Mouse (Mus musculus) frontal cortex, postnatal 10 days (tissue): ENCODE results near the gene Pigk.
A peak's percentile ranks its signal among the peaks of the same experiment; 100 is the strongest.
"Not testable (repeated sequence)": the region's sequence is repeated elsewhere in the genome, so short reads cannot be mapped to it uniquely, and the experiment has no call there.

Experiments
- DNase-seq, 2 experiments: peaks; one replicate each; pipeline ENCODE4 v3.0.0; 2022; ENCODE audit warnings: low spot score in 2 of 2, mixed read lengths in 1 of 2

Gene Pigk

DNA sequence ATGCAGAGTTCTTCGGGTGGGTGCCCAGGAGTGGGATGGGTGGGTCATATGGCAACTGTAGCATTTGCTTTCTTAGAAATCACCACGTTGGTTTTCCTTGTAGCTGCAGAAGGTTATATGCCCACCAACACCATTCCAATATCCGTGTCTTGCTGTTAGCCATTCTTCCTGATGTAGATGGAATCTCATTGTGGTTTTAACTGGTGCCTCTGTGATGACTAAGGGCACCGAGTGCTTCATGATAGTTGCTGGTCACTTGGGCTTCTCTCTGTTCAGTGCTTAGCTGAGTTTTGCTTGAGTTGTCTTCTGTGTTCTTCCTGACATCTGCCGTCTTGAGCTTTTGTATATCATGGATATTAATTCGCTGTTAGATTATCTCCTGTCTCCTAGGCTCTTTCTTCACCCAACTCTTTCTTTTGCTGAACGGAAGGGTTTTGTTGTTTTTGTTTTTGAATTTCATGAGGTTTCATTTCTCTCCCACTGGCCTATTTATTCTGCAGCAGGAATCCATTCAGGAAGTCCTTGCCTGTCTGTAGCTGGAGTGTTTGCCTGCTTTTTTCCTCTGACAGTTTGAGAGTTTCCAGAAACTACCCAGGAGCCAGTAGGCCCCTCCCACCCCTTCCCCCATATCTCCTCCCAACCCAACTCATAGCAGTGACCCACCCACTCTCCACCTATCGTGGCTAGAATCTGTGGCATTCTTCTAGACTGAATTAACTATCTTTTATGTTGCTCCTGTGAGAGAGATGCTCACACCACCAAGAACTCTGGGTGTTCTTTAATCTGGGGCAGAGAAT lies 50.8 kb downstream of the Pigk start:
- DNase-seq: no peak

DNA sequence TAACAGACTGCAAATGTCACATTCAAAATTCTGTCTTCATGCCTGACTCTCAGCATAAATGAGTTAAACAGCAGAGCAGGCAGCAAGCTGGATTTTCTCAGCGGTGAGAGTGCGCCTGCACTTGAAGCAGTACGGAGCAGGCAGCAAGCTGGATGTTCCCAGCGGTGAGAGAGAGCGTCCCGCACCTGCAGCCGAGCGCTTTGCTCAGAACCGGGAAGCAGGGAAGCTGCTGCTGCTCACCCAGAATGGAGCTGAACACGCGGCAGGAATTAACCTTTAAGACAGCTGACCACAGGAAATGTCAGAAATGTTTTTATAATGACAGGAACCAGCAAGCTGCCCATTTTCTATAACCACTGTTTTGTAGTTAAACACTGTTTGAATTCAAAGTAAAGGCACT lies 53.6 kb downstream of the Pigk start:
- DNase-seq: no peak

- DNase-seq: no peak
Measured at GRCm38 (mm10) chr3:152770056-152770455, 56.2 kb downstream of the Pigk start.

DNA sequence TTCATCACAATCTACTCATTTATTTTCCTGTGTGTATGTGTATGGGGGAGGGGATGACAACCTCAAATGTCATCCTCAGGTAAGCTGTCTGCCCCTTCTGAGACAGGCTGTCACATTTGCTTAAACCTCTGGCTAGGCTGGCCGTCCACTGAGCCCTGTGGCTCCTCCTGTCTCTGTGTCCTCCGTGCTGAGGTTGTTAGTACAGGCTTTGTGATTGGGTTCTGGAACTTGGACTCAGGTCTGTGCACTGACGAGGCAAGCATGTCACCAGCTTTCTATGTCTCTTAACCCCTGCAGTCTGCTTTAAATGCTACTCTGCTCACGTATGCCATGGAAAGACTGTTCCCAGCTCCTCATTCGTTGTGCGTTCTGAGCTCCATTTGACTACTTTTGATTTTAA lies 62.5 kb downstream of the Pigk start:
- DNase-seq: no peak

GRCm38 (mm10) chr3:152776872-152777540 lies 63.1 kb downstream of the Pigk start:
- DNase-seq: no peak

- DNase-seq: no peak
Measured at GRCm38 (mm10) chr3:152779819-152780218, 65.9 kb downstream of the Pigk start.

DNA sequence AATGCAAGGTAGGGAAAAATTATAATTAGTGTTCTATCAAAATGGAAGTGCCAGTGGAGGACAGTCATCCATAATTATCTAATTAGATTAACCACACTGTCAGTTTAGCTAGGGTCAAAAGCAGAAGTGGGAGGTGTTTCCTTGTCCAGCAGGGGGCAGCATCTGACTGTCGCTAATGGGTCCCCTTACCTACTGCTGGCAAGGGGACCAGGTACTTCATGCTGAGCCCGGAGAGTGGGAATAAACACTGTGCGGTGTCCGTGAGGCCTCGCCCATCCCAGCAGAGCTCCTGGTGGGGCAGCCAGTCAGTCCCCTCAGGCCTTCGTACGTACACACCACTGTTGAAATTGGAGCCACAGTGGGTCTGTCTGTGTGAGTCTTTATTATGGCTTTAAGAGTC lies 69.9 kb downstream of the Pigk start:
- DNase-seq: peak in 1 of 2 experiments; percentile 69

DNA sequence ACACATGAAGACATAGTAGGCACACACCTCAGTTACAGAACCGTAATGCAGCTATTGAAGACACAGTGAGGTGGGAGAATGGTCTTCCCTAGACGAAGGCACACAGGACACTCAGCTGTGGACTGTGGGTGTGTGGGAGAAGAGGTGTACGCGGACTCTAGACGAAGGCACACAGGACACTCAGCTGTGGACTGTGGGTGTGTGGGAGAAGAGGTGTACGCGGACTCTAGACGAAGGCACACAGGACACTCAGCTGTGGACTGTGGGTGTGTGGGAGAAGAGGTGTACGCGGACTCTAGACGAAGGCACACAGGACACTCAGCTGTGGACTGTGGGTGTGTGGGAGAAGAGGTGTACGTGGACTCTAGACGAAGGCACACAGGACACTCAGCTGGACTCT lies 70.5 kb downstream of the Pigk start:
- not testable (repeated sequence) for DNase-seq

DNA sequence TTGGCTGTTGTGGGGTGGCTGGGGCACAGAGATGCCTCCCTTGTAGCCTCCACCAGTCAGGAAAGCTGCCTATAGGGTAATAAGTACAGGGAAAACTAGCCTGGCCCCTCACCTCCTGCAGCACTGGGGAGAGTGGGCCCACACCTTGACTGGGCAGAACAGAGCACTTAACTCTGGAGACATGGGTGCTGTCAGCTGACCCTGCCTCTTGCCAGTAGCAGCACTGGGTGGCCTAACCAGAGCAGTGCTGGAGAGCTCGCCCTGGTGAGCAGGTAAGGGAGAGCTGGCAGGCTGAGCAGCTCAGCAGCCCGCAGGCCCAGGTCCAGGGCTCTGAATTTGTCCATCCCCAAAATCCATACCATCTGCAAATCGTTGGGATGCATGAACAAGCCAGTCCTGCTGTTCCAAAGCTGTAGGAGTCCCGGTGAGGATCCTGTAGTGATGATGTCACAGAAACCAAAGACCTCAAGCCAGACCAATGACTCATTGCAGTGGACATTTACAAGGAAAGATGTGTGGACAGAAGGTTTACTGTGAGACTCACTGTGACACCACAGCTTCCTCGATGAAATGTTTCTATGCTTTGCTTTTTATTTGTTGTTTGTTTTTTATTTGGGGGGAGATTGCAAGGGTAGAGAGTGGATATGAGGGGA lies 74.5 kb downstream of the Pigk start:
- not testable (repeated sequence) for DNase-seq

DNA sequence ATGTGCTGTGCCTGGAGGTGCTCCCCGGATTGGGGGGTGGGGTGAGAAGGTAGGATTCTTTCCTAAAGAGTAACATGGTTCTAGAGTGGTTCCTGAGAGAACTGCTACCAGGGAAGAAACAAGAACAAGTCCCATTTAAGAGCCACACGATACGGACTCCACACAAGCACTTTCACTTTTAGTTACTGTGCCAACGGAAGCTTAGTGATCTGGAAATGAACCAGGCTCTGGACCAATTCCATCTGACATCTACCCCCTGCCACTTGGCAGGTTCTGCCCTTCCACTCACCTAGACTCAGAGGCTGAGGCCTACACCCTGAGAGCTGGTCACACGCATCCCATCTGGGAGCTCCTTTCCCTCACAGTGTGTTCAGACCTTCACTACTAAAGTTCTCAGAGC lies 78.7 kb downstream of the Pigk start:
- no peak for DNase-seq

DNA sequence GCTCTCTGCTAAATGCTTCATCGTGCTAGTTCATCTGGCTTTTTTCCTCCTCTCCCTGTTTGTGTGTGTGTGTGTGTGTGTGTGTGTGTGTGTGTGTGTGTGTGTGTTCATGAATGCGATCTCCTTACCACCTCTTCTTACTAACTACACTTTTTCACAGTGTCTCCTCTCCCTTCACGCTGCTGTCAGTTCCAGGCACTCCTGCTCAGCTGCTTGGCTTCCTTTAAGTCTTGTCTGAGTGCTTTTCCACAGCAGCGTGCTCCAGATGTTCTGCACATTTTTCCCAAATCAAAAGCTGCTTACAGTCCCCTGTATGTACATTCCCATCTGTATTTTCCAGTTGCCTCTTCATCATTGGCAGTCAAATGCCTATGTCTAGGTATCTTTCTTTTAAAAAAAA lies 79.1 kb downstream of the Pigk start:
- DNase-seq: no peak

GRCm38 (mm10) chr3:152796216-152796615 lies 82.3 kb downstream of the Pigk start:
- DNase-seq: no peak

- no peak for DNase-seq
Measured at GRCm38 (mm10) chr3:152797354-152797753, 83.5 kb downstream of the Pigk start.

DNA sequence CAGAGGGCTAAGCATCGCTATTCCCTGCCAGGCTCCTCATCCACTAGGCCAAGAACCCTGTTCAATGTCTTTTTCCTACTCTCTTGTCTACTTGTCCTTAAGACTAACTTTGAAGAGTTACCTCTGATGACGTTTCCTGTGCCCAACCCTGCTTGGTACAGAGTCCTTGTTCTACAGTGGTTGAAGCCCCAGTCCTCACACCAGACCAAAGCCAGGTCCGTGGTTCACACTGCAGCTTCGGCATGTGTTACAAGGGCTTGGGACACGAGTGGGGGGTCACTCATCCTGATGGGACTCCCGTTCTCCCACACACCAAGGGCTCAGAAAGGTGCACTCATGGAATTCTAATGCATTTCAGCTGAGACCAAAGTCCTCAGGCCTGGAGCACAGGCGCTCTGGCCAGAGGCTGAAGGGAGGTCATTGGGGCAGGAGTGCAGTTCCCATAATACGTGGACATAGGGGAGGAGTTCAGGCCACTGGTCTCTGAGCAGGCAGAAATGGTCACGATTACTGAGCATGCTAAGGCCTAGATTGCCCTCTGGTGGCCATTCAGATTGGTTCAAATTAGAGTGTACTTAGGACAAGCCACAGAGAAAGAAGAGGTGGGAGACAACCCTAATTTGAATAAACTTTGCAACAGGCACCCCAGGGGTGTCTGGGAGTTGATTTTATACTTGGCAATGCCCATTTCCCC lies 86.0 kb downstream of the Pigk start:
- DNase-seq: no peak

GRCm38 (mm10) chr3:152813905-152814304 lies 100.0 kb downstream of the Pigk start:
- DNase-seq: no peak

DNA sequence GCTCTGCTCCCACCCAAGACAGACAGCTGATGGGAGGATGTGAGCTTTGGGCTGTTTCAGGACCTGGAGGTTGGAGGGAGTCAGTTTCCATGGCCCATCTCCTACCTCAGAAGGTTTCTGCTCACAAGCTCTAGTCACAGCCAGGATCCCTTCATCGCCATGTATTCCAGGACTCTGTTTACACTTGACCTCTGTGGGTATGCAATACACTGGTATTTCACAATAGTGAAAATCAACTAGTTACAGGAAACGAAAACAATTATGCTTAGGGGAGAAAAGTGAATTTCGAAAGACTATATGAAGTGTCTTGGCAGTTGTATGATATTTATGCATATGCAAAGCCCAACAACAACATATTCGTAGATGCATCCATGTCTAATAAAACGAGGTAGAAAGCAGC lies 101.2 kb downstream of the Pigk start:
- no peak for DNase-seq

GRCm38 (mm10) chr3:152820406-152820805 lies 106.5 kb downstream of the Pigk start:
- no peak for DNase-seq

DNA sequence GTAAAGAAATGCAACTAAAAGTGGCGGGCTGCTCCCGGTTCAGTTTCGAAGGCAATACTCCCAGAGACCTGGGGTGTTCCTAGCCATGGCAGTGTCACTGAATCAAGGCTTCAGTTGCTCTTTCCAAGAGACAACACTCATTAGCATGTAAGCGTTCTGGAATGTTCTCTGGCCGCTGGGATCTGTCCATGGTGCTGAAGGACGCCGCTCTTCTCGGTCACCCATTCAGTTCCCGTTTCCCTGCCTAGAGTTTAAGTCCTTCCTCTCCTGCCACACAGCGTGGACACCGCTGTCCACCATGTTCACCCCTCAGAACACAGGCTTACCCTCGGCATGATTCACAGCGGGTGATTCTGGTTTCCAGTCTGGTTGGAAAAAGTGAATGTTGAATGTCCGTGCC lies 107.3 kb downstream of the Pigk start:
- DNase-seq: peak in 1 of 2 experiments; percentile 26

DNA sequence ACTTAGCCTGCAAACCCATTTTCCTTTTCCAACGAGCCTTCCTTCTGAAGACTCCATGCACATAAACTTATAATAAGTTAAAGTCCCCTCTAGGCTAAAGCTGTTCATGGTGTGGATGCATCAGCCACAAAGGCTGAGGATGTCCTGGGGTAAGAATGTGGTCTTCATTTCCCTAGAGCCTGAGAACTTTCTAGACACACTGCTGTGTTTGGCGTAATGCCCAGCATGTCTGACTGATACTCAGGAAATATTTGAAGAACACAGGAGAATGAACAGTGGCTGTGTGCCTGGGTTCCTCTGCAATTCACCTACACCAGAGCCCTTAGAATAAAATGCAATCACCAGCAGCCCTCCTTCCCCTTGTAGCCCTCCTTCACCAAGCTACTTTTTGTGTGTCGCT lies 117.5 kb downstream of the Pigk start:
- no peak for DNase-seq

DNA sequence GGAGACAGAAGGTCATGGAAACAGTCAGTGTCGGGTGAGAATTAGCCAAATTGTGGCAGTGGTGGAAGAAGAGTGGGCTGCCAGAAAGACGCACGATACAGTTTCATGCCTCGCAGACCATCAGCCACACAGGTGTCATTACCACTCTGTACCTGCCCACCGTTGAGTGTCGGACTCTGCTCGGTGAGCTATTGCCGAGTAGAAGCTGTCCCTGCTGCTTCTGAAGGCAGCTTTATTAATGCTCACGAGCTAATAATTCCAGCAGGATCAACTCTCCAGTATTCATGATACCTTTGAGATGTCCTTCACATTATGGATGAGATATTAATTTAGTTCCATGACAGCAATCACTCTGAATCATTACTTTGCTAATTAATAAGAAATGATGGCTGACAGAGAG lies 118.1 kb downstream of the Pigk start:
- no peak for DNase-seq

GRCm38 (mm10) chr3:152832436-152832835 lies 118.5 kb downstream of the Pigk start:
- DNase-seq: no peak

GRCm38 (mm10) chr3:152837407-152837806 lies 123.5 kb downstream of the Pigk start:
- no peak for DNase-seq
